Mouse (Mus musculus): ENCODE data around the gene Ctsc. TPM values are rescaled to one million over a fixed set of nuclear protein-coding genes. Genes with fewer than 3 reads are reported as not detected.

Ctsc gene
- total RNA-seq, 2 experiments from 2014 or later = 10.3 TPM

- intact Hi-C loops (cut with DNase I) = no loop called here
- DNase-seq (ENCODE audit: low spot score in 2 of 2) = no peak
These were observed 13.2 kb downstream of the Ctsc start for GRCm38 (mm10) chr7:88291036-88291435.

GRCm38 (mm10) chr7:88292044-88292443, 14.2 kb downstream of the Ctsc start:
- no peak for DNase-seq (ENCODE audit: low spot score in 2 of 2)

GRCm38 (mm10) chr7:88293907-88294306, 16.0 kb downstream of the Ctsc start:
- no peak for DNase-seq (ENCODE audit: low spot score in 2 of 2)
- intact Hi-C loops (cut with DNase I) = no loop called here

More at GRCm38 (mm10) chr7:88292044-88292443, 14.2 kb downstream of the Ctsc start:
- intact Hi-C loops (cut with DNase I) = no loop called here

- intact Hi-C loops (cut with DNase I) = no loop called here
- DNase-seq (ENCODE audit: low spot score in 2 of 2) = no peak
These were observed 18.1 kb downstream of the Ctsc start for GRCm38 (mm10) chr7:88295989-88296388.

GRCm38 (mm10) chr7:88296932-88297331, 19.0 kb downstream of the Ctsc start:
- intact Hi-C loops (cut with DNase I) = no loop called here
- DNase-seq (ENCODE audit: low spot score in 2 of 2) = no peak

GRCm38 (mm10) chr7:88305750-88306149, 27.9 kb downstream of the Ctsc start:
- DNase-seq (ENCODE audit: low spot score in 2 of 2) = no peak
- intact Hi-C loops (cut with DNase I) = no loop called here

- no peak for DNase-seq (ENCODE audit: low spot score in 2 of 2)
- intact Hi-C loops (cut with DNase I) = no loop called here
These were observed 28.8 kb downstream of the Ctsc start for GRCm38 (mm10) chr7:88306725-88307124.

- intact Hi-C loops (cut with DNase I) = no loop called here
- DNase-seq (ENCODE audit: low spot score in 2 of 2) = no peak
These were observed 32.7 kb downstream of the Ctsc start for GRCm38 (mm10) chr7:88310398-88311180.

GRCm38 (mm10) chr7:88316408-88316807, 38.5 kb downstream of the Ctsc start:
- DNase-seq (ENCODE audit: low spot score in 2 of 2) = no peak
- intact Hi-C loops (cut with DNase I) = no loop called here

GRCm38 (mm10) chr7:88318474-88318873, 40.6 kb downstream of the Ctsc start:
- DNase-seq (ENCODE audit: low spot score in 2 of 2) = no peak
- intact Hi-C loops (cut with DNase I) = no loop called here

GRCm38 (mm10) chr7:88318904-88319303, 41.0 kb downstream of the Ctsc start:
- no peak for DNase-seq (ENCODE audit: low spot score in 2 of 2)
- intact Hi-C loops (cut with DNase I) = no loop called here

GRCm38 (mm10) chr7:88319414-88320140, 41.7 kb downstream of the Ctsc start:
- DNase-seq (ENCODE audit: low spot score in 2 of 2) = no peak
- intact Hi-C loops (cut with DNase I) = no loop called here

GRCm38 (mm10) chr7:88320628-88321336, 42.9 kb downstream of the Ctsc start:
- intact Hi-C loops (cut with DNase I) = no loop called here
- peak; percentile 66 to 78 for DNase-seq (ENCODE audit: low spot score in 2 of 2)

- no peak for DNase-seq (ENCODE audit: low spot score in 2 of 2)
- intact Hi-C loops (cut with DNase I) = no loop called here
These were observed 44.5 kb downstream of the Ctsc start for GRCm38 (mm10) chr7:88322431-88322830.

GRCm38 (mm10) chr7:88327495-88327894, 49.6 kb downstream of the Ctsc start:
- intact Hi-C loops (cut with DNase I) = no loop called here
- DNase-seq (ENCODE audit: low spot score in 2 of 2) = no peak

- intact Hi-C loops (cut with DNase I) = loop anchor here (10.0 kb wide), 1 partner anchor 759 kb away; the partner anchor contains the start of gene Grm5
These were observed 65.9 kb downstream of the Ctsc start for GRCm38 (mm10) chr7:88343828-88344227.

GRCm38 (mm10) chr7:88346035-88346434, 68.2 kb downstream of the Ctsc start:
- DNase-seq (ENCODE audit: low spot score in 2 of 2) = peak; percentile 17 to 58
- intact Hi-C loops (cut with DNase I) = loop anchor here (10.0 kb wide), 1 partner anchor 761 kb away; the partner anchor contains the start of gene Grm5

More at GRCm38 (mm10) chr7:88343828-88344227, 65.9 kb downstream of the Ctsc start:
- DNase-seq (ENCODE audit: low spot score in 2 of 2) = no peak

GRCm38 (mm10) chr7:88356871-88357776, 79.2 kb downstream of the Ctsc start:
- DNase-seq (ENCODE audit: low spot score in 2 of 2) = peak in 1 of 2 experiments; percentile 19
- intact Hi-C loops (cut with DNase I) = loop anchor here (5.0 kb wide), 1 partner anchor 260 kb away; no protein-coding TSS in a partner anchor

Data from left cerebral cortex, postnatal 14 days (tissue).